Mouse (Mus musculus) heart, adult 11 months (tissue): ENCODE measurements around the gene Ctag2.

Experiments
- DNase-seq: peaks from one replicate; pipeline ENCODE4 v3.0.0; 2022

The Ctag2 gene

DNA sequence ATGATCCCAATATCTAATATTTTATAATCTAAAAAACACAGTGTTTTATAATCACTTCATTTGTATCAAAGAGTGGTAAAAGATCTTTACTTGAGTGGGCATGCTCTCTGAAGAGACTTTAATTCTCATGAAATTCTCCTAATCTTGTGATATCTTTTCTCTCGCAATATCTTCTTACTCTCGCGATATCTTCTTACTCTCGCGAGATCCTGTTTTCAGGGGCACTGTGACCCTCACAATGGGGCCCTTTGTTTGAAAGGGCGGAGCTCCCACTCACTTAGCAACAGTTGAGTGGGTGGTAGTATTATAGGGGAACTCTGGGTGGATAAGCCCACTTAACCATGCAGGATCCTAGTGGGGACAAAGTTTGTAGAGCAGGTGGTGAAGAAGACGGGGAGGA is at the start of gene Ctag2:
Ctag2 (plus strand) TSS at position 301 of the 400 bp plus-strand sequence.
- DNase-seq: no peak
